Mouse (Mus musculus) T-helper 2 cell (primary cell): ENCODE measurements around the gene Jakmip3.

Experiments used
- in situ Hi-C: fragments of 300-600 bp; cut with MboI, MseI; formaldehyde crosslinking; loops from one replicate; pipeline ENCODE4 v1.15.1; 2025; ENCODE audit warnings: high pct_unique_total_duplicates

Jakmip3 gene

GRCm38 (mm10) chr7:138940612-138941461, at the start of gene Jakmip3:
TSS of gene Jakmip3 (plus strand) at chr7:138940730.
- in situ Hi-C loops = no loop called here

GRCm38 (mm10) chr7:138898122-138898521, 42.4 kb upstream of the Jakmip3 start:
- in situ Hi-C loops = no loop called here

GRCm38 (mm10) chr7:138898743-138899142, 41.8 kb upstream of the Jakmip3 start:
- in situ Hi-C loops = no loop called here

- in situ Hi-C loops = no loop called here
Measured at GRCm38 (mm10) chr7:138903886-138904435, 36.6 kb upstream of the Jakmip3 start.

- in situ Hi-C loops = no loop called here
Measured at GRCm38 (mm10) chr7:138906441-138906840, 34.1 kb upstream of the Jakmip3 start.

- in situ Hi-C loops = no loop called here
Measured at GRCm38 (mm10) chr7:138907043-138907442, 33.5 kb upstream of the Jakmip3 start.

GRCm38 (mm10) chr7:138907976-138908375, 32.6 kb upstream of the Jakmip3 start:
- in situ Hi-C loops = no loop called here

GRCm38 (mm10) chr7:138908768-138909276, 31.7 kb upstream of the Jakmip3 start:
- in situ Hi-C loops = no loop called here

- in situ Hi-C loops = loop anchor here (5.0 kb wide), 1 partner anchor 62 kb away; the partner anchor contains the start of genes Mapk1ip1 and Ppp2r2d
Measured at GRCm38 (mm10) chr7:138909277-138910192, 31.0 kb upstream of the Jakmip3 start, which contains the start of gene Bnip3. TSS of gene Bnip3 (minus strand) at chr7:138909519.

GRCm38 (mm10) chr7:138910193-138910562, 30.4 kb upstream of the Jakmip3 start:
- in situ Hi-C loops = loop anchor here (5.0 kb wide), 1 partner anchor 63 kb away; the partner anchor contains the start of genes Mapk1ip1 and Ppp2r2d

- in situ Hi-C loops = loop anchor here (5.0 kb wide), 1 partner anchor 66 kb away; the partner anchor contains the start of genes Mapk1ip1 and Ppp2r2d
Measured at GRCm38 (mm10) chr7:138913616-138914015, 26.9 kb upstream of the Jakmip3 start.

- in situ Hi-C loops = no loop called here
Measured at GRCm38 (mm10) chr7:138919156-138919944, 21.2 kb upstream of the Jakmip3 start.

- in situ Hi-C loops = no loop called here
Measured at GRCm38 (mm10) chr7:138921611-138922010, 18.9 kb upstream of the Jakmip3 start.

- in situ Hi-C loops = no loop called here
Measured at GRCm38 (mm10) chr7:138923756-138924425, 16.6 kb upstream of the Jakmip3 start.

- in situ Hi-C loops = no loop called here
Measured at GRCm38 (mm10) chr7:138928456-138928855, 12.1 kb upstream of the Jakmip3 start.

- in situ Hi-C loops = no loop called here
Measured at GRCm38 (mm10) chr7:138934523-138934922, 6.0 kb upstream of the Jakmip3 start.

GRCm38 (mm10) chr7:138938991-138939390, 1.5 kb upstream of the Jakmip3 start:
- in situ Hi-C loops = no loop called here

- in situ Hi-C loops = no loop called here
Measured at GRCm38 (mm10) chr7:138940256-138940611, 296 bp upstream of the Jakmip3 start.

GRCm38 (mm10) chr7:138941571-138941970, 1.0 kb downstream of the Jakmip3 start:
- in situ Hi-C loops = no loop called here

GRCm38 (mm10) chr7:138942301-138942700, 1.8 kb downstream of the Jakmip3 start:
- in situ Hi-C loops = no loop called here
